Mouse (Mus musculus): ENCODE measurements around the gene Ctnnd2. TPM values are rescaled to one million over a fixed set of nuclear protein-coding genes. Genes with fewer than 3 reads are reported as not detected.
A peak's percentile ranks its signal among the peaks of the same experiment; 100 is the strongest.

Ctnnd2 gene
- polyA plus RNA-seq, 1 experiment from 2014 or later = 45.1 TPM

- no peak overlapping the region for H3K4me2 ChIP-seq (ENCODE audit: low read length)
- no peaks in the 10 kb centered on the region for H3K9me3 ChIP-seq (replicated peaks; ENCODE audit: control insufficient read depth, low read length)
- ATAC-seq (no peak), DNase-seq (ENCODE audit: low spot score) (no peak)
- no peak overlapping the region for H3K4me3 ChIP-seq (ENCODE audit: low read depth, low read length)
- H3K27me3 ChIP-seq (replicated peaks; ENCODE audit: control insufficient read depth, insufficient read depth, low read length) = no peaks in the 10 kb centered on the region
- H3K36me3 ChIP-seq (ENCODE audit: control insufficient read depth, insufficient read depth, low read length) = peaks cover 10% of the 10 kb centered on the region; the same call in 1 of the 2 replicates
- no peak overlapping the region for H3K9ac ChIP-seq (ENCODE audit: low read length)
- no peaks in the 10 kb centered on the region for H3K4me1 ChIP-seq (ENCODE audit: control insufficient read depth, insufficient read depth, low read length)
- H3K27ac ChIP-seq (ENCODE audit: low read depth, low read length) = no peak overlapping the region
- 83% methylated on average over 8 of the region's 8 CpGs for WGBS
These were observed 832.6 kb downstream of the Ctnnd2 start for GRCm38 (mm10) chr15:31004976-31005375.

- no peaks in the 10 kb centered on the region for H3K27me3 ChIP-seq (replicated peaks; ENCODE audit: control insufficient read depth, insufficient read depth, low read length)
- DNase-seq (ENCODE audit: low spot score) = peak; percentile 23
- no peaks in the 10 kb centered on the region for H3K4me1 ChIP-seq (ENCODE audit: control insufficient read depth, insufficient read depth, low read length)
- no peak overlapping the region for H3K4me3 ChIP-seq (ENCODE audit: low read depth, low read length)
- peaks cover 10% of the 10 kb centered on the region; the same call in 1 of the 2 replicates for H3K36me3 ChIP-seq (ENCODE audit: control insufficient read depth, insufficient read depth, low read length)
- H3K27ac ChIP-seq (ENCODE audit: low read depth, low read length) = no peak overlapping the region
- H3K4me2 ChIP-seq (ENCODE audit: low read length) = no peak overlapping the region
- no peaks in the 10 kb centered on the region for H3K9me3 ChIP-seq (replicated peaks; ENCODE audit: control insufficient read depth, low read length)
- H3K9ac ChIP-seq (ENCODE audit: low read length) = no peak overlapping the region
- ATAC-seq = 0 out of 2 replicates have a peak, but pooled peaks have one; percentile 32
- 76% methylated on average over 8 of the region's 8 CpGs for WGBS
These were observed 833.8 kb downstream of the Ctnnd2 start for GRCm38 (mm10) chr15:31006050-31006824.

GRCm38 (mm10) chr15:31006825-31007157, 834.4 kb downstream of the Ctnnd2 start:
- Histone ChIP-seq H3K27me3 (replicated peaks; ENCODE audit: control insufficient read depth, insufficient read depth, low read length) (no peaks in the 10 kb centered on the region), H3K4me3 (ENCODE audit: low read depth, low read length) (no peak overlapping the region), H3K4me2 (ENCODE audit: low read length) (no peak overlapping the region), H3K9me3 (replicated peaks; ENCODE audit: control insufficient read depth, low read length) (no peaks in the 10 kb centered on the region), H3K9ac (ENCODE audit: low read length) (no peak overlapping the region), H3K27ac (ENCODE audit: low read depth, low read length) (no peak overlapping the region), H3K36me3 (ENCODE audit: control insufficient read depth, insufficient read depth, low read length) (peaks cover 10% of the 10 kb centered on the region; the same call in 1 of the 2 replicates), H3K4me1 (ENCODE audit: control insufficient read depth, insufficient read depth, low read length) (no peaks in the 10 kb centered on the region)
- no peak for ATAC-seq
- WGBS = 95% methylated on average over 8 of the region's 8 CpGs
- DNase-seq (ENCODE audit: low spot score) = no peak

GRCm38 (mm10) chr15:31008594-31008993, 836.2 kb downstream of the Ctnnd2 start:
- H3K4me3 ChIP-seq (ENCODE audit: low read depth, low read length) = no peak overlapping the region
- no peak overlapping the region for H3K9ac ChIP-seq (ENCODE audit: low read length)
- H3K27ac ChIP-seq (ENCODE audit: low read depth, low read length) = no peak overlapping the region
- no peaks in the 10 kb centered on the region for H3K4me1 ChIP-seq (ENCODE audit: control insufficient read depth, insufficient read depth, low read length)
- H3K4me2 ChIP-seq (ENCODE audit: low read length) = no peak overlapping the region
- ATAC-seq (no peak), DNase-seq (ENCODE audit: low spot score) (no peak)
- H3K27me3 ChIP-seq (replicated peaks; ENCODE audit: control insufficient read depth, insufficient read depth, low read length) = no peaks in the 10 kb centered on the region
- H3K9me3 ChIP-seq (replicated peaks; ENCODE audit: control insufficient read depth, low read length) = no peaks in the 10 kb centered on the region
- WGBS = 66% methylated on average over 6 of the region's 6 CpGs
- H3K36me3 ChIP-seq (ENCODE audit: control insufficient read depth, insufficient read depth, low read length) = peaks cover 10% of the 10 kb centered on the region; the same call in 1 of the 2 replicates

- H3K4me1 ChIP-seq (ENCODE audit: control insufficient read depth, insufficient read depth, low read length) = no peaks in the 10 kb centered on the region
- H3K27ac ChIP-seq (ENCODE audit: low read depth, low read length) = no peak overlapping the region
- WGBS = 72% methylated on average over 2 of the region's 2 CpGs
- H3K9me3 ChIP-seq (replicated peaks; ENCODE audit: control insufficient read depth, low read length) = no peaks in the 10 kb centered on the region
- DNase-seq (ENCODE audit: low spot score) (no peak), ATAC-seq (no peak)
- no peaks in the 10 kb centered on the region for H3K36me3 ChIP-seq (ENCODE audit: control insufficient read depth, insufficient read depth, low read length)
- no peak overlapping the region for H3K9ac ChIP-seq (ENCODE audit: low read length)
- no peak overlapping the region for H3K4me3 ChIP-seq (ENCODE audit: low read depth, low read length)
- H3K4me2 ChIP-seq (ENCODE audit: low read length) = no peak overlapping the region
- H3K27me3 ChIP-seq (replicated peaks; ENCODE audit: control insufficient read depth, insufficient read depth, low read length) = no peaks in the 10 kb centered on the region
These were observed 848.4 kb downstream of the Ctnnd2 start for GRCm38 (mm10) chr15:31020769-31021168.

- Histone ChIP-seq H3K36me3 (ENCODE audit: control insufficient read depth, insufficient read depth, low read length) (0 out of 2 replicates have a peak, but pooled peaks cover 6% of the 10 kb centered on the region), H3K4me3 (ENCODE audit: low read depth, low read length) (no peak overlapping the region), H3K27ac (ENCODE audit: low read depth, low read length) (no peak overlapping the region), H3K9me3 (replicated peaks; ENCODE audit: control insufficient read depth, low read length) (no peaks in the 10 kb centered on the region), H3K27me3 (replicated peaks; ENCODE audit: control insufficient read depth, insufficient read depth, low read length) (no peaks in the 10 kb centered on the region), H3K4me1 (ENCODE audit: control insufficient read depth, insufficient read depth, low read length) (no peaks in the 10 kb centered on the region), H3K9ac (ENCODE audit: low read length) (no peak overlapping the region), H3K4me2 (ENCODE audit: low read length) (no peak overlapping the region)
- 74% methylated on average over 1 of the region's 1 CpGs for WGBS
- no peak for ATAC-seq
- peak; percentile 19 for DNase-seq (ENCODE audit: low spot score)
These were observed 849.6 kb downstream of the Ctnnd2 start for GRCm38 (mm10) chr15:31022012-31022411.

- Histone ChIP-seq H3K4me3 (ENCODE audit: low read depth, low read length) (no peak overlapping the region), H3K4me1 (ENCODE audit: control insufficient read depth, insufficient read depth, low read length) (no peaks in the 10 kb centered on the region), H3K27ac (ENCODE audit: low read depth, low read length) (no peak overlapping the region), H3K36me3 (ENCODE audit: control insufficient read depth, insufficient read depth, low read length) (peaks cover 10% of the 10 kb centered on the region), H3K4me2 (ENCODE audit: low read length) (no peak overlapping the region), H3K27me3 (replicated peaks; ENCODE audit: control insufficient read depth, insufficient read depth, low read length) (no peaks in the 10 kb centered on the region), H3K9ac (ENCODE audit: low read length) (no peak overlapping the region), H3K9me3 (replicated peaks; ENCODE audit: control insufficient read depth, low read length) (no peaks in the 10 kb centered on the region)
- WGBS = 93% methylated on average over 3 of the region's 3 CpGs
- DNase-seq (ENCODE audit: low spot score) (no peak), ATAC-seq (no peak)
These were observed 850.1 kb downstream of the Ctnnd2 start for GRCm38 (mm10) chr15:31022497-31022896.

GRCm38 (mm10) chr15:31023766-31024165, 851.4 kb downstream of the Ctnnd2 start:
- H3K4me2 ChIP-seq (ENCODE audit: low read length) = no peak overlapping the region
- ATAC-seq = no peak
- no peaks in the 10 kb centered on the region for H3K9me3 ChIP-seq (replicated peaks; ENCODE audit: control insufficient read depth, low read length)
- no peak for DNase-seq (ENCODE audit: low spot score)
- H3K27me3 ChIP-seq (replicated peaks; ENCODE audit: control insufficient read depth, insufficient read depth, low read length) = no peaks in the 10 kb centered on the region
- 81% methylated on average over 5 of the region's 5 CpGs for WGBS
- no peaks in the 10 kb centered on the region for H3K4me1 ChIP-seq (ENCODE audit: control insufficient read depth, insufficient read depth, low read length)
- H3K36me3 ChIP-seq (ENCODE audit: control insufficient read depth, insufficient read depth, low read length) = peaks cover 16% of the 10 kb centered on the region
- no peak overlapping the region for H3K27ac ChIP-seq (ENCODE audit: low read depth, low read length)
- H3K4me3 ChIP-seq (ENCODE audit: low read depth, low read length) = no peak overlapping the region
- H3K9ac ChIP-seq (ENCODE audit: low read length) = no peak overlapping the region

- Histone ChIP-seq H3K9ac (ENCODE audit: low read length) (no peak overlapping the region), H3K9me3 (replicated peaks; ENCODE audit: control insufficient read depth, low read length) (no peaks in the 10 kb centered on the region), H3K4me3 (ENCODE audit: low read depth, low read length) (no peak overlapping the region), H3K4me1 (ENCODE audit: control insufficient read depth, insufficient read depth, low read length) (no peaks in the 10 kb centered on the region), H3K27ac (ENCODE audit: low read depth, low read length) (no peak overlapping the region), H3K4me2 (ENCODE audit: low read length) (no peak overlapping the region), H3K36me3 (ENCODE audit: control insufficient read depth, insufficient read depth, low read length) (peaks cover 16% of the 10 kb centered on the region), H3K27me3 (replicated peaks; ENCODE audit: control insufficient read depth, insufficient read depth, low read length) (no peaks in the 10 kb centered on the region)
- 91% methylated on average over 26 of the region's 26 CpGs for WGBS
- no peak for DNase-seq (ENCODE audit: low spot score)
- ATAC-seq = no peak
These were observed 855.2 kb downstream of the Ctnnd2 start for GRCm38 (mm10) chr15:31027448-31028230.

All from forebrain, embryonic 14.5 days (tissue).